Mouse (Mus musculus) limb, embryonic 10.5 days (tissue): ENCODE measurements around the gene Sh3bp5l. TPM values are rescaled to one million over a fixed set of nuclear protein-coding genes. Genes with fewer than 3 reads are reported as not detected.
A peak's percentile ranks its signal among the peaks of the same experiment; 100 is the strongest.
"Not testable (repeated sequence)": the region's sequence is repeated elsewhere in the genome, so short reads cannot be mapped to it uniquely, and the experiment has no call there.

ENCODE experiments used
- DNase-seq: peaks from one replicate; pipeline ENCODE4 v3.0.0-alpha.2; 2017; ENCODE audit warnings: low spot score
- H3K27ac ChIP-seq: fragments of 300-500 bp; sonication (generic); 2 replicates; pipeline ENCODE4 v1.5.1; 2016; ENCODE audit warnings: mild to moderate bottlenecking
- H3K27me3 ChIP-seq: fragments of 300-500 bp; sonication (generic); 2 replicates; pipeline ENCODE4 v1.6.1; 2016; ENCODE audit warnings: low read depth, mild to moderate bottlenecking; ENCODE audit not compliant: poor library complexity, severe bottlenecking
- H3K36me3 ChIP-seq: fragments of 300-500 bp; sonication (generic); 2 replicates; pipeline ENCODE4 v1.6.1; 2016; ENCODE audit warnings: mild to moderate bottlenecking, moderate library complexity
- H3K4me1 ChIP-seq: fragments of 300-500 bp; sonication (generic); 2 replicates; pipeline ENCODE4 v1.6.1; 2016
- H3K4me3 ChIP-seq: fragments of 300-500 bp; sonication (generic); 2 replicates; pipeline ENCODE4 v1.5.1; 2016; ENCODE audit warnings: mild to moderate bottlenecking, moderate library complexity
- H3K9me3 ChIP-seq: fragments of 300-500 bp; sonication (generic); replicated peaks from 2 replicates; pipeline ENCODE4 v1.6.1; 2016; ENCODE audit warnings: mild to moderate bottlenecking
- WGBS: fragments of 180-500 bp; shearing (Covaris S2); methylation state at CpG from one replicate; pipeline ENCODE4 v1.1.7; 2016; 5-methylcytosine and 5-hydroxymethylcytosine counted together
- polyA plus RNA-seq: library from polyadenylated mRNA; unstranded; fragments of >200 nt; fragmentation: Nextera tagmentation; extraction: Ambion mirVana; gene quantifications from 2 replicates; pipeline ENCODE4 v1.2.1, GENCODE M21; 2016

The Sh3bp5l gene
- polyA plus RNA-seq, 1 experiment from 2014 or later: 37.7 TPM

GRCm38 (mm10) chr11:58331149-58331495, 598 bp downstream of the Sh3bp5l start:
- Histone ChIP-seq H3K9me3 (no peaks in the 10 kb centered on the region), H3K4me3 (peak overlapping the region; percentile 93), H3K27ac (peak overlapping the region; percentile 93), H3K27me3 (no peaks in the 10 kb centered on the region), H3K36me3 (peaks cover 55% of the 10 kb centered on the region), H3K4me1 (peaks cover 16% of the 10 kb centered on the region)
- DNase-seq: no peak
- 15% methylated on average over 10 of the region's 10 CpGs for WGBS

DNA sequence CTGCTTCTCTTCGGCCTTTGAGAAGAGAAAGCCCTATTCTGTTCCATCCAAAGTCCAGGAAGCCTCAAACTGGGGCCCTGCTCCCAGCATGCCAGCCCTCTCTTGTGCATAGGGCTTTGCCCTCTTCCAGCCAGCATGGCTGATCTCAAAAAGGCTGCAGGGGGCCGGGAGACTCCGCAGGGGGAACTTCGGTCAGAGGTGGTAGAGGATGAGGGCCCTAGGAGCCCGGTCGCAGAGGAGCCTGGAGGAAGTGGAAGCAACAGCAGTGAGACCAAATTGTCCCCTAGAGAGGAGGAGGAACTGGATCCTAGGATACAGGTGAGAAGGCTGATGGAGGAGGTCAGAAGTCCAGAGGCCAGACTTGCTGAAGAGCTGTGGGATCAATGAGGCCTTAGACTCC, 1.0 kb downstream of the Sh3bp5l start:
- Histone ChIP-seq H3K9me3 (no peaks in the 10 kb centered on the region), H3K36me3 (peaks cover 55% of the 10 kb centered on the region), H3K27ac (no peak overlapping the region; the same call in 1 of the 2 replicates), H3K4me3 (peak overlapping the region; percentile 93), H3K27me3 (no peaks in the 10 kb centered on the region), H3K4me1 (peaks cover 16% of the 10 kb centered on the region)
- WGBS: 89% methylated on average over 6 of the region's 6 CpGs
- DNase-seq: no peak

DNA sequence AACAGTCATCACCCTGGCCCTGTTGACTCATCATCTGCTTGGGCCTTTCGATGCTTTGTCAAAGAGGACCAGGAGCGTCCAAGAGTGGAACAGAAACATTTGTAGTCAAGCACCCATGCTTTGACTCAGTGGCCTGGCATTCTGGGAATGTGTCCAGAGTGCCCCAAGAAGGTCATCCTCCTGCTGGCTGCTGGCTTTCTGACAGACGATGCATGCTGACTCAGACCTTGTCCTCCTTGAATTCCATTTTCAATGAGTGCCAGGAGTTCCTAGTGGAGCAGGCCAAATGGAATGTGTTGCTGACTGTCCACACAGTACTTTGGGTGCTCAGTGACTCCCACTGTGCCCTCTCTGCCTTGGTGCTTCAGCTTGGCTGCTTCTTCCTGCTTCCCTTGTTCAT, 4.2 kb downstream of the Sh3bp5l start:
- Histone ChIP-seq H3K36me3 (peaks cover 64% of the 10 kb centered on the region), H3K27ac (no peak overlapping the region), H3K27me3 (no peaks in the 10 kb centered on the region), H3K4me3 (no peak overlapping the region), H3K9me3 (no peaks in the 10 kb centered on the region), H3K4me1 (peaks cover 9% of the 10 kb centered on the region)
- no peak for DNase-seq
- WGBS: 92% methylated on average over 3 of the region's 3 CpGs

DNA sequence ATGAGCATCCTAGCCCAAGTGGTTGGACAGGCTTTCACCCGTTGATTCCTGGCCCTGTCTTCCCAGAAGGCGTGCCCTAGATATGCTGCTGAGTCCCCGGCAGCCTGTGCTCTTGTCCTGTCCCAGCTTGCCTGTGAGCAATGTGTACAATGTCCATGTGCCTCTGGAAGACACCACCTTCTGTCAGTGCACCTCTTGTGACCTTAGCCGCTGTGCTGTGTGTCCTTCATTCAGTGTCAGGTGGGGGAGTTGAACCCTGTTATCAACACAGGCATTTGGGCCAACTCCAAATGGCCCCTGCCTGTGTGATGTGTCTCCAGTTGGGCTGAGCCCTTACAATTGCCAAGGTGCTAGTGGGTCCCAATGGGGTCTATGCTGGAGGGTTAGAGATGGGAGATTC, 16.2 kb downstream of the Sh3bp5l start:
- H3K4me1 ChIP-seq: no peaks in the 10 kb centered on the region
- H3K36me3 ChIP-seq: peaks cover 58% of the 10 kb centered on the region
- no peak overlapping the region for H3K4me3 ChIP-seq
- no peaks in the 10 kb centered on the region for H3K9me3 ChIP-seq
- WGBS: 87% methylated on average over 4 of the region's 4 CpGs
- DNase-seq: no peak
- no peaks in the 10 kb centered on the region for H3K27me3 ChIP-seq
- H3K27ac ChIP-seq: no peak overlapping the region

DNA sequence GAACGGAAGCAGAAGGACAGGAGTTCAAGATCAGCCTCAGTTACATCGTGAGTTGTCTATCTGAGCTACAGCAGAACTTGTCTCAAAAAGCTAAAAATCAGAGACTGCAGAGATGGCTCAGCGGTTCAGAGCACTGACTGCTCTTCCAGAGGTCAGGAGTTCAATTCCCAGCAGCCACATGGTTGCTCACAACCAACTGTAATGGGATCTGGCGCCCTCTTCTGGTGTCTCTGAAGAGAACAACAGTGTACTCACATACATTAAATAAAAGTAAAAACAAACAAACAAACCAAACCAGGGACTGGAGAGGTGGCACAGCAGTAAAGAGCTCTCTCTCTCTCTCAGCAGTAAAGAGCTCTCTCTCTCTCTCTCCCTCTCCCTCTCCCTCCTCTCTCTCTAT, 20.1 kb downstream of the Sh3bp5l start:
- 71% methylated on average over 4 of the region's 4 CpGs for WGBS

GRCm38 (mm10) chr11:58351179-58351578, 20.7 kb downstream of the Sh3bp5l start:
- 83% methylated on average over 5 of the region's 5 CpGs for whole genome bisulfite sequencing
- DNase-seq: no peak
- H3K9me3 ChIP-seq: no peaks in the 10 kb centered on the region
- H3K27ac ChIP-seq: no peak overlapping the region
- no peak overlapping the region for H3K4me3 ChIP-seq
- peaks cover 22% of the 10 kb centered on the region for H3K36me3 ChIP-seq
- no peaks in the 10 kb centered on the region for H3K27me3 ChIP-seq
- H3K4me1 ChIP-seq: no peaks in the 10 kb centered on the region

More for the DNA sequence above, 20.1 kb downstream of the Sh3bp5l start:
- H3K36me3 ChIP-seq: peaks cover 28% of the 10 kb centered on the region
- no peaks in the 10 kb centered on the region for H3K4me1 ChIP-seq
- DNase-seq: no peak
- H3K27ac ChIP-seq: no peak overlapping the region
- no peaks in the 10 kb centered on the region for H3K9me3 ChIP-seq
- H3K4me3 ChIP-seq: no peak overlapping the region
- H3K27me3 ChIP-seq: no peaks in the 10 kb centered on the region

DNA sequence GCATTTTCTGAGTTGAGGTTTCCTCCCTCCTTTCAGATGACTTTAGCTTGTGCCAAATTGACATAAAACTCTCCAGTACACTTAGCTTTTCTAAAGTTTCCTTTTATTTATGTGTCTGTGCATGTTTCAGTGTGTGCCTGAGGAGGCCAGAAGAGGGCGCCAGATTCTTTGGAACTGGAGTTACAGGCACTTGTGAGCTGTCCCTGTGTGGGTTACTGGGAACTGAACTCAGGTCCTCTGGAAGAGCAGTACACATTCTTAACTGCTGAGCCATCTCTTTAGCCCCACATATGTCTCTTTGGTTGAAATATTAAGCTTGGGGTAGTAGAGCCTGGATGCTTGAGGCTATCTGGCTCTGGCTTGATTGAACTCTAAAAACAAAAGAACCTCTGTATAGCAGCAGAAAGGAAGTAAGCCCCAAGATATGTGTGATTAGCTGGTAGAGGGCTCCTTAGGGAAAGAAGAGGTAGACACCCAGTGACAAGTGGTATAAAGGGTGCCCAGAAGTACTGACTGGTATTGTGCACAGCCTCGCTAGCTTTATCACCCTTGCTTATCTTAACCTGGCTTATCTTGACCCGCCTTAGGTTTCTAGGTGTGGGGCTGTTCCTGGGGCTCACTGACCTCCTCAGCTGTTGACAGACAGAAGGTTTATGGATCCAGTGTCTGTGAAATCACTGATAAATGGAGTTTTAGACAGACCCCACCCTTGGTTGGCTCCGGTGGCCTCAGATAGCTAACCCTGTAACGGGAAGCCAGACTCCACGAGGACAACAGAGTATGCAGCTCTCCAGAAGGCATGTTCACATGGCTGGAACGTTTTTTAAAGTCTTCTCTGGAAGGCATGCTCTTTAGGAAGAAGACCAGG, 22.4 kb downstream of the Sh3bp5l start:
- Histone ChIP-seq H3K9me3 (no peaks in the 10 kb centered on the region), H3K4me1 (no peaks in the 10 kb centered on the region), H3K36me3 (peaks cover 5% of the 10 kb centered on the region; the same call in 1 of the 2 replicates), H3K27me3 (no peaks in the 10 kb centered on the region), H3K27ac (no peak overlapping the region), H3K4me3 (no peak overlapping the region)
- peak; percentile 33 for DNase-seq
- WGBS: 62% methylated on average over 7 of the region's 7 CpGs

- Histone ChIP-seq H3K4me1 (no peaks in the 10 kb centered on the region), H3K27ac (no peak overlapping the region), H3K36me3 (no peaks in the 10 kb centered on the region), H3K4me3 (no peak overlapping the region), H3K27me3 (no peaks in the 10 kb centered on the region), H3K9me3 (no peaks in the 10 kb centered on the region)
- WGBS: 86% methylated on average over 3 of the region's 3 CpGs
- DNase-seq: no peak
Measured at GRCm38 (mm10) chr11:58353709-58354108, 23.2 kb downstream of the Sh3bp5l start.

DNA sequence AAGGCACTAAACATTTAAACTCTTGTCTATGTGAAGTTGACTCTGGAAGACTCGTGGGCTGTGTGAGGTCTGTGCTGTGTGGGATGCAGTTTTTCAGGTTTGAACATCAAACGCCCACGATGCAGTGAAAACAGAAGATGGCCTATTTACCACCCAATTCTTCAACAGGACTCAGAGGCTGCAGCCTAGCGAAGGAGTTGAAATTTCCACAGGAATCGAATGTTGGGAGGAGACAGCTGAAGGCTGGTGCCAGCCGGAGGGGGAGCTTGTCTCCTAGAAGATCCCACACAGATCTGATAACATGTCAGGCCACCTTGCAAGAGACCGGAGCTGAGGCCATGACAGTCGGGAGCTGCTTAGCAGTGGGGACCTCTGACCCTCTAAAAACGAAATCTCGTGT, 24.0 kb downstream of the Sh3bp5l start:
- 72% methylated on average over 10 of the region's 10 CpGs for WGBS
- Histone ChIP-seq H3K27ac (no peak overlapping the region), H3K4me3 (no peak overlapping the region), H3K36me3 (no peaks in the 10 kb centered on the region), H3K4me1 (no peaks in the 10 kb centered on the region), H3K27me3 (no peaks in the 10 kb centered on the region), H3K9me3 (no peaks in the 10 kb centered on the region)
- no peak for DNase-seq

DNA sequence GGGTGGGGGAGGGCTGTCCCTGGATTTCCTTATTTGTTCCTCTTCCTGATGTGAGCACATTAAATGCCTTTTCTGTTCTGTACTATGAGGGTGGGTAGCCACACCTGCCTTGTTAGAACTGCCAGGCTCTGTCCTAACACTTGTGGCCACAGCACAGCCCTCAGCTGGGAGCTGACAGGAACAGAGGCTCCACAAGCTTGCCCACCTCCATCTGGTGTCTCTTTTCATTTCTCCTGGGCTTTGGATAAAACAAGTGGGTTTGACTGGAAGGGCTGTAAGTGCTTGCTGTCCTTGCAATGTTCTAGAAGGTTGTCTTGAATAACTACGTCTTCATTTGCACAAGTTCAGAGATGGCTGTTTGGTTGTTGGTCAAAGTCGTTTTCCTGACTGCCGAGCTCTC, 24.4 kb downstream of the Sh3bp5l start:
- H3K36me3 ChIP-seq: no peaks in the 10 kb centered on the region
- no peaks in the 10 kb centered on the region for H3K27me3 ChIP-seq
- H3K27ac ChIP-seq: no peak overlapping the region
- no peak for DNase-seq
- H3K4me1 ChIP-seq: no peaks in the 10 kb centered on the region
- H3K9me3 ChIP-seq: no peaks in the 10 kb centered on the region
- H3K4me3 ChIP-seq: no peak overlapping the region
- 87% methylated on average over 3 of the region's 3 CpGs for WGBS

DNA sequence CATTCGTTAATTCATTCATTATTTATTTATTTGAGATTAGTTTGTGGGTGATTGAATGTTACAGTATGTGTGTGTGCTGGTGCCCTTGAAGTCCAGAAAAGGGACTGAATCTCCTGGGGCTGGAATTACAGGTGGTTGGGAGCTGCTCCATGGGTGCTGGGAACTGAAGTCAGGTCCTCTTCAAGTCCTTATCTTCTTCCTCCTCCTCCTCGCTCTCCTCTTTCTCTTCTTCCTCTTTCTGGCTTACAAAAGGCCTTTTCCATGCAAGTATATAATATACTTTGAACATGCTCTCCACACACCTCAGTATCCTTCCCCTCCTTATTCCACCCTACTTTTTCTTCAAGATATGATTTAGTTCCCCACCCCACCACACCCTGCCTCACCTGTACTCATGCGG, 26.5 kb downstream of the Sh3bp5l start:
- no peak for DNase-seq
- Histone ChIP-seq H3K4me3 (no peak overlapping the region), H3K27me3 (no peaks in the 10 kb centered on the region), H3K4me1 (no peaks in the 10 kb centered on the region), H3K27ac (no peak overlapping the region), H3K36me3 (no peaks in the 10 kb centered on the region), H3K9me3 (no peaks in the 10 kb centered on the region)
- WGBS: 86% methylated on average over 3 of the region's 3 CpGs

- Histone ChIP-seq H3K4me3 (no peak overlapping the region), H3K36me3 (no peaks in the 10 kb centered on the region)
- WGBS: 89% methylated on average over 6 of the region's 6 CpGs
Measured at GRCm38 (mm10) chr11:58357844-58358534, 27.5 kb downstream of the Sh3bp5l start.

GRCm38 (mm10) chr11:58362562-58362961, 32.0 kb downstream of the Sh3bp5l start:
- not testable (repeated sequence) for H3K36me3 ChIP-seq, H3K27me3 ChIP-seq, DNase-seq, H3K4me3 ChIP-seq, H3K27ac ChIP-seq, H3K4me1 ChIP-seq, H3K9me3 ChIP-seq
- no CpG with 5 or more reads among the region's 6 CpGs for WGBS

More at GRCm38 (mm10) chr11:58357844-58358534, 27.5 kb downstream of the Sh3bp5l start:
- no peak for DNase-seq
- Histone ChIP-seq H3K27me3 (no peaks in the 10 kb centered on the region), H3K9me3 (no peaks in the 10 kb centered on the region), H3K27ac (no peak overlapping the region), H3K4me1 (no peaks in the 10 kb centered on the region)
